Mouse (Mus musculus) embryo, embryonic 11 days (tissue): ENCODE data around the gene Rbm4b.

Source experiments
- DNase-seq: peaks from one replicate; pipeline ENCODE4 v3.0.0-alpha.2; 2015

Rbm4b gene

DNA sequence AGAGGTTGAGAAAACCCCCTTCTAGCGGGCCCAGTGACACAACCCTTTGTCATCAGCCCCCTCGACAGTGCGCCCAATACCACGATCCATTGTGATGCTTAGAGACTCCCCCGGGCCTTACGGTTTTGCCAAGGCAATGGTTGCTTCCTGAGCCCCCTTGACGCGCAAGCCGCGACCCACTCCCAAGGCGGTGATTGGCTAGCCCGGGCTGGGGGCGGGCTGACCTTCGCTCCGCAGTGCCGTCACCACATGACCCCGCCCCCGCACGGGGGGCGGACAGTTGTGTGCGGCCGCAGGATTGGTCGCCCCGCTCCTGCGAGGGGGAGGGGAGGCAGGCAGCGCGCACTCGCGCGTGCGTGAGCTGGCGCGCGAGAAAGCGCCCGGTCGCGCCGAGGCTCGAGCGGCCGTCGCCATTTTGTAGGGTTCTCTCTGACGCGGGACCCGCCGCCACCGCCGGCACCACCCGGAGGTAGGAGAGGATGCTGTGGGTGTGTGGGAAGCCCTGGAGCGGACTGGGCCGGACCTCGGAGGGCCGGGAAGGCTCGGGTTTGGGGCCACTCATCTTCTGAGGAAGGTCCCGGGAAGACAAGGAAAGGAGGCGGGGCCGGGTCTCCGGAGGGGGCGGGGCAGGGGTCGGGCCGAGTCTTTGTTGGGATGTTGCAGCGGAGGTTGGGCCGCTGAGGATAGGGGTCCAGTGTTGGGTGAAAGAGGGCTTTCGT is at the start of gene Rbm4b:
TSS of gene Rbm4b (plus strand) at position 305 of the 719 bp plus-strand sequence.
- DNase-seq, result peak; percentile 100

DNA sequence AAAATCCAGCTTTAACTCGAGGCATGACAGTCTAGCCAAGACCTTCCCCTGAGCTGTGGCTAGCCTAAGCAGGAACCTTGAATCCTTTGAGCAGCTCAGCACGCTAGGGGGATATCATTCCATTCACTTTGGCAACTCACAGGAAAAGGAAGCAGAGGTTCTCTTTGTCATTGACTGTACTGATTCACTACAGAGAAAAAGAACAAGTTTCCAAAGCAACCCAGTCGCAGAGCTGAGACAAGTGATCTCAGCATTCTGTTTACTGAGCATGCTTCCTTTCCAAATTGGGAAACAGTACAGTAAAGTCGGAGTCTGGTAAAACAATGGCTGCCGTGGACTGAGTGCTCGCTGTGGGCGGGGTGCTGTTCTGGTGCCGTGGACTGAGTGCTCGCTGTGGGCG is 47.5 kb upstream of the Rbm4b start:
- DNase-seq, result no peak

DNA sequence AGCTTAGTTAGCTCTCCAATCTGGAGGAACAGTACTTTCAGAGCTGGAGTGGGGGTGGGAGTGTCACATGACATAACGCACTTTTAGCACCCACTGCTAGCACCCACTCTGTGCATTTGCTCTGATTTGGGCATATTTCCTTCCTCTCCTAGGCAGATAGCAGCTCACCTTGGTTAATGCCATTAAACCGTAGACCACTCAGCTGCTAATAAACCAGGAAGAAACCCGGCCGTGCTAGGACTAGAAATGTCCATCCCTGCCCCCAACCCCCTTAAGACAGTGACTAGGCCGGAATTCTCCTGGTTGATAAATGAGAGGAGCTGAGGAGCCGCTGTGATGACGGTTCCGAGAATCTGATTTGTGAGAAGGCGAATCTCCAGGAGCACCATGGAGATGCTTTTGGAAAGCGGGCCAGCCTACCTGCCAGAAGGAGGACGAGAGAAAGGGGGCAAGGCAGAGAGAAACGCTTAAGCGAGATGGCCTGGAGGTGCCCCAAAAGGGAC is 45.1 kb upstream of the Rbm4b start, which contains the start of gene Sptbn2:
TSS of gene Sptbn2 (plus strand) at position 70 of the 503 bp plus-strand sequence.
- peak; percentile 45 for DNase-seq

DNA sequence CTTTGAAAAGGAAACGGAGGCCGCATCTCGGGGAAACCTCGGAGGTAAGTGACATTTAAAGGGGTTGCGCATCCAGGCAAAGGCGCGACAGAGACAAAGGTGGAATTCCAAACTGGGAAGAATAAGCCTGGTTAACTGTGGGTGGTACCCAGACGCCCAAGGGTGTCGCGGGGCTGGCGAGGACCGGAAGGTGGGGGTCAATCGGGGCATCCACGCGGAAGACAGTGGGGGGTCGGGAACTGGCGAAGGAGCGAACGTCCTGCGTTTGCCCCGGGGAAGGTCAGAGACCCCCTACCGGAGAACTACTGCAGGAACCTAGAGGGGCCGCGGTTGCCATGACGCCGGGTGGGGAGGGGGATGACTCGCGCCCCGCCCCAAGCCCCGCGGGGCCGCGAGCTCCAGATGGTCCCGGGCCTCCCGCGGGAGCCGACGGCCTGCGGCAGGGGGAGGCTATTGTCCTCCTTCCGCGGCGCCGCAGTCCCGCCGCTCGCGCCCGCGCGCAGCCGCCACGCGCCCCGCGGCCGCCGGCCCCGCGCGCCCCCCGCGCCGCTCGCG is 44.6 kb upstream of the Rbm4b start:
- DNase-seq, result peak; percentile 85

DNA sequence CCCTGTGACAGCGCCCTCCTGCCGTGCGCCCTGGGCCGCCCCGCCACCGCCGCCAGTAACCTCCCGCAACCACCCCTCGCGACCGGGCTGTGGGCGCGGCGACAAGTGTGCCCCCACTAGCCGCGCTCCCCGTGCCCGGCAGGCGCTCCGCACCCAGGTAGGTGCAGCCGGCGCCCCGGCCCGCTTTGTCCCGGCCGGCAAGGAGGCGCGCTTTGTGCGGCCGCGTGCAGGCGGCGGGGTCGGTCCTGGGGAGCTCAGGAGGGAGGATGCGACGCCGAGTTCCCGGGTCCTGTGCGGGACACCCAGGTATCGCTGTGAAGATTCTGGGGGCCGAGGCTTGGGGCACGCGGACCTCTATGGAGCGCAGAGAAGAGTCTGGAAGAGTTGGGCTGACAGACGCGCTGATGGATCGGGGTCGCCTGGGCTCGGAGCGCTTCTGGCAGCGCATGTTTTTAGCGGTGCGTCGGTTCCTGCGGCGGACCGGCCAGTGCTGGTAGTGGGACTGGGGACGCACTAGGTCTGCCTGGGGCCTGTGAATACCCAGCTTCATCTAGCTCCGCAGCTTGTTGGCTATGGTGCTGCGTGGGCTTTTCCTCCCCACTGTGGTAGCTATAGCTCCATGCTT is 44.0 kb upstream of the Rbm4b start:
- peak; percentile 68 for DNase-seq

DNA sequence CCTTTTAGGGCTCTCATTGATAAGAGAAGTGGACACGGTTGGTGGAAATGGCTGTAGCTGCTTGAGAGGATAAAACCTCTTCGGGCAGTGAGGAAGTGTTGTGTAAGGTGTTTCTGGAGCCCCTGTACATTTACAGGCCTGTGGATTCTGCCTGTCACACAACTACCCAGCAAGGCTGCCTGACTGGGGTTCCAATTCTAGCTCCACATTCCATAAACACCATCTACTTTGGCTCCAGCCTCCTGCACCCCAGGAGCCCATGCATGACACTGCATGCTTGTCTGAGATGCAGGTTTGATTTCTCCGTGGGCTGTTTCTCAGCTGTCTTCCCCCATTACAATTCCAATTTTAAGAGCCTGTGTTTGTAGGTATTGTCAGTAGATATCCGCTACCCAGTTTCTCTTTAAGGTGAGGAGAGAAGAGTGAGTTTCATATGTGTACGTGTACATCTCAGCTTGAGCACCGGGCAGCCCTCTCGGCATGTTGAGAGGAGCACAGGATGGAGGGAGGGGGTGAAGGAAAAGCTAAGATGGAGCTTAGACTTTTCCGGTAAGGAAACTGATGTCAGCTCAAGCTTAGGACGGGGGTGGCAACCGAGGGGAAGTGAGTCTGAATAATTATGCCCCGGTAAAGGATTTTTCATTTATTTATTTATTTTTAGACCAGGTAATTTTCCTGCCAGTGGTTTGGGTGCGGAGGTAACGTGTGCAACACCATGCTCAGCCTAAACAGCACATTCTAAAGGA is 43.3 kb upstream of the Rbm4b start:
- no peak for DNase-seq

DNA sequence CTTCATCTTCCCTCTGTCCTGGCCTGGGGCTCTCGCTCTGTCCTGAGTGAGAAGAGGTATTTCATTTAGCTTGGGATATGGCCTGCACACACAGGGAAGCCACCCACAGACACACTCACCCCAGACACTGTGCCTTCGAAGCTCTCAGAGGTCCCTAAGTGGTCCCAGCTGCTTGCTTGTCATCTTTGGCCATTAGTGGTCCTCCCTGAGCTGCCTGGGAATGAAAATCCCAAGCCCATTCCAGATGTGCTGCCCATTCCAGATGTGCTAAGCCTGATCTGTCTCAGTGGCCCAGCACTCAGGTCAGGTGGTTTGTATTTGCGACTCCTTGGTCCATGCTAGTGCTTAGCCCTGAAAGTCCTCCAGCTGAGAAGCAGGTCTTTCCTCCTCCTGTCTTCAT is 42.4 kb upstream of the Rbm4b start:
- DNase-seq, result peak; percentile 14

DNA sequence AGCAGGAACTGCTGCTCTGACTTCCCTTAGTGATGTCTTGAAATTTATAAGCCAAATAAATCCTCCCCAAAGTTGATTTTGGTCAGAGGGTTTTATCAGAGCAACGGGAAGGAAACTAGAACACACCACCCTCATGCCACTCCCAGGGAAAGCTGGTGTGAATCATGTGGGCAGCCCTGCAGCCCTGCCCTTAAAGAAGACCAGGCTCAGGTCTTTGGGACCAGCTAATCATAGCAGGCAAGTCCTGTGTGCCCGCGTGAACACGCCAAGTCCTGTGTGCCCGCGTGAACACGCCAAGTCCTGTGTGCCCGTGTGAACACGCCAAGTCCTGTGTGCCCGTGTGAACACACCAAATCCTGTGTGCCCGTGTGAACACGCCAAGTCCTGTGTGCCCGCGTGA is 39.5 kb upstream of the Rbm4b start:
- DNase-seq, result no peak

DNA sequence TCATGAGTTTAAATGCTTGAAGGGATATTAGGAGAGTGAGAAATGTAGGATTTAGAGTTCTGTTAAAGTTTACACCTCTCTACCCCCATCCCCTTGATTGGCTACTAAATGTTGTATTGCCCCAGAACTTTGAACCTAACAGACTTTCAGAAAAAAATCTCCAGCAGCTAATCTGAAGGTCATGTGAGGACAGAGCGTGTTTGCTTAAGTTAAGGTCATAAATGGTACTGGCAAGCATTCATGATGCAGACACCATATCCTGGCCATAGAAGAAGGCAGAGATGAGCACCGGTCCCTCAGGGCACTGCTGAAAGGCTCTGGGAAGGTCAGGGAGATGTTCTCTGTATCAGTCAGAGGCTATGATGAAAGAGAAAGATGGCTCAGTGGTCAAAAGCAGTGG is 39.0 kb upstream of the Rbm4b start:
- no peak for DNase-seq

DNA sequence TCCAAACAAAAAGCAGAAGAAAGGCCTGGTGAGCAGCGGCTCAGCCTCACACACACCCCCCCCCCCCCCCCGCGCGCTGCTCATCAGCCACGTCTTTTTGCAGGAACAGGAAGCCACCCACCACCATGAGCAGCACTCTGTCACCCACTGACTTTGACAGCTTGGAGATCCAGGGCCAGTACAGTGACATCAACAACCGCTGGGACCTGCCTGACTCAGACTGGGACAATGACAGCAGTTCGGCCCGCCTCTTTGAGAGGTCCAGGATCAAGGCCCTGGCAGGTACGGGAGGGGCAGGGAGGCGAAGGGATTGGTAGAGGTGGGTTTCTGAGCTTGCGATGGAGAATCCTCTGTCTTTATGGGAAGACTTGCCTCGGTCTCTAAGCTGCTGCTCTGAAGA is 37.6 kb upstream of the Rbm4b start:
- no peak for DNase-seq

DNA sequence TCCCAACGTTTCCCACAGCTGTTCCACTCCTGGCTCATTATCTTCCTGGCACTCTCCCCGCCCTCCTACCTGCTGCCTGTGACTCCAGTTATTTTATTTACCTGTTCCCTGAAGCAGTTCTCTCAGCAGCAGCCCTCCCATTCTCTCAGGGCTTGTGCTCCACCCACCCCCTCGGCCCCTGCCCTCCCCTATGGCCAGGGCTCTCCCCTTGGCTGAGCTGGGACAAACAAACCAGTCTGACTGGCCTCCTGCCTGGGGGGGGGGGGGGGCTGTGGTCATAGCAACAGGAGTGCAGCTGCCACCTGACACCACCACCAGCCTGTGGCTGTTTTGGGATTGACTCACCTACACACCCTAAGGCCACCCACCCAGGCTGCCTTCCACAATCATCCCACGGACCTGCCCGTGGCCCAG is 36.9 kb upstream of the Rbm4b start:
- DNase-seq, result no peak

DNA sequence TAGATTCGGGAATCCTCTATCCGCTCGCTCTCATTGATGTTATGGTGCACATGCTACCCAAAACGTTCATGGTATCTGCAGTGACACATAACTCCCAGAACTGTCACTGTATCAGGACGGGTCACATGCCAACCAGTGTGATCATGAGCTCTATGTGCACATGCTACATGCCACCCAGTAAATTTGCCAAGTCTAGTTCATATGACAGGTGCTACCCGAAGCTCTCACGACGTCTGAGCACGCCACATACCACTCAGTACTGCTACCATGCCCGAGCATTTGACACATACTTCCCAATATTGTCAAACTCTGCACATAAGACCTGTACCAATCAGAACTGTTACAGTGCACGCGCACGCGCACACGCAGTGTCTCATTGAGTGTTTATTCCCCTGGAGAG is 36.2 kb upstream of the Rbm4b start:
- no peak for DNase-seq

DNA sequence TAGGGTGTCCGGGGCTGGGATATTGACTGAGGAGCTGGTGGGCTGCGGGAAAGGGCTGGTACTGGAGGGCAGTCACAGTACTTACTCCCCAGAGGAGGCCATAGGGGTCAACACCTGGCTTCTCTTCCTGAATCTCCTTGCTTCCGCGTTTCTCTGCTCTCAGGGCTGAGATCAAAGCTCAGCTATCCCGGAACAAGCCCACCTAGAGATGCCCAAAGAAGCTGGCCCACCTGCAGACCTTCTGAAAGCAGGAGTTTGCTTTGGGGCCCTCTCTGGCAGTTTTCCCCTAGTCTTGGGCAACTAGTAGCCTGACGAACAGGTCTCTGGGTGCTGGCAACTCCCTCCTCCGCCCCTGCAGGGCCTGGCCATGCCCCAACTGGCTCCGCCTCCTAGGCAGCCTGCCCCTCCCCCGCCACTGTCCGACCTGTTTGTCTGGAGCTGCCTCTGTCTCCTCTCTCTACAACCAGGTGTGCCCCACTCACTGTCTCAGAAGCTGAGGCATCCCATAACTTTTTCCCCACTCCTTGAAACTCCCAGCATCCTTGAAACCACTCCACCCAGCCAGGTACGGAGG is 35.5 kb upstream of the Rbm4b start:
- DNase-seq, result peak; percentile 33

DNA sequence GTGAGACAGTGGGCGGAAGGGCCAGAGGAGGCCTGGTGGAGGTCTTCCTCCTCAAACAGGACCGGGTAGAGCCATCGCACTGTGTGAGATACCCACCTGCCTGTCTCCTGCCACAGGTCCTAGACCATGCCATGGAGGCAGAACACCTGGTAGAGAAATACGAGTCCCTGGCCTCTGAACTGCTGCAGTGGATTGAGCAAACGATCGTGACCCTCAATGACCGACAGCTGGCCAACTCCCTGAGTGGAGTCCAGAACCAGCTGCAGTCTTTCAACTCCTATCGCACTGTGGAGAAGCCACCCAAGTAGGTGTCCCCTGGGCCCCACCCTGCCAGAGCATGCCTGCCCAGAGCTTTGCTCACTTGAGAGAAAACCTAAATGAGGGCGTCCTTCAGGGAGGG is 27.1 kb upstream of the Rbm4b start:
- no peak for DNase-seq

DNA sequence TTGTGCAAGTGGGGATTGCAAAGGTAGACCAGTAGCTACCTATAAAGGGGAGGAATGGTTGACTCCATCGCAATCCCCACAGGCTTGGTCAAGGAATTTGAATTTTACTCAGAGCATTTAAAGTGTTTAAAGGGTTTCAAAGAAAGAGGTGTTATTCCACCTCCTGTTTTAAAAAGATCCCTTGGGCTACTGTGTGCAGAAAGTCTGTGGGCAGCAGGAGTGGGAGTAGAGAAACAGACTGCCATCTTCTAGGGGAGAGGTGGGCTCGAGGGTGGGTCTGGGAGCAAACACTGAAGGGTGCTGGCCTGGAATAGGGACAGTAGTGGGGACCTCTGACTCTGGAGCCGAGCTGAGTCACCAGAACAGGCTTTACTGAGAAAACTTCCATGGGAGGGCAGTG is 23.2 kb upstream of the Rbm4b start:
- DNase-seq, result no peak

DNA sequence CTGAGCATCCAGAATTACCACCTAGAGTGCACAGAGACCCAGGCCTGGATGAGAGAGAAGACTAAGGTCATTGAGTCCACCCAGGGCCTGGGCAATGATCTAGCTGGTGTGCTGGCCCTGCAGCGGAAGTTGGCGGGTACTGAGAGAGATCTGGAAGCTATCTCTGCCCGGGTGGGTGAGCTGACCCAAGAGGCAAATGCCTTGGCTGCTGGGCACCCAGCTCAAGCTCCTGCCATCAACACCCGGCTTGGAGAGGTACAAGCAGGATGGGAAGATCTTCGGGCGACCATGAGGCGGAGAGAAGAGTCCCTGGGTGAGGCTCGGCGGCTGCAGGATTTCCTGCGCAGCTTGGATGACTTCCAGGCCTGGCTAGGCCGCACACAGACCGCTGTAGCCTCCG is 18.4 kb upstream of the Rbm4b start:
- DNase-seq, result no peak

DNA sequence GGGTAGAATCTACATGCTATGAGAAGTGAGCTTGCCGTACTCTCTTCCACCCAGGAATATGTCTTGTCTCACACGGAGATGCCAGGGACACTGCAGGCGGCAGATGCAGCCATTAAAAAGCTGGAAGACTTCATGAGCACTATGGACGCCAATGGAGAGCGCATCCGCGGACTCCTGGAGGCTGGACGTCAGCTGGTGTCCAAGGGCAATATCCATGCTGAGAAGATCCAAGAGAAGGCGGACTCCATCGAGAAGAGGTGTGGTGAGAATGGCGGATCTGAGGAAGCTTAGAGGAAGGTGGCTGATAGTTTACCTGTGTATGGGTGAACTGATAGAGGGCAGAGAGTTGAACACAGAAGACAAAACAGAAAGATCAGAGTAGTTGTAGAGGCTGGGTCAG is 17.2 kb upstream of the Rbm4b start:
- no peak for DNase-seq

DNA sequence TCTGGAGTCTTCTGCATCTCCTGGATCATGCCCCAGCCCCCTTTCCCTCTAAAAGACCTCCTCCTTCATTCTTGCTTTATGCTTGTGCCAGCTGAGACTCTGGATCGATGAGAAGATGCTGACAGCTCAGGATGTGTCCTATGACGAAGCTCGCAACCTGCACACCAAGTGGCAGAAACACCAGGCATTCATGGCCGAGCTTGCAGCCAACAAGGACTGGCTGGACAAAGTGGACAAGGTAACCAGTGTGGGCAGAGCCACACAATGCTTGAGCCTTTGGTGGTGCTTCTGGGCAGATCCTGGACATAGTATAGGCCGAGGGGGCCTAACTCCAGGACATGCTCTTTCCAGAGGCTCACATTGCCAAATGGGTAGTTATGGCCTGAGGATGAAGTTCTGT is 16.5 kb upstream of the Rbm4b start:
- no peak for DNase-seq

DNA sequence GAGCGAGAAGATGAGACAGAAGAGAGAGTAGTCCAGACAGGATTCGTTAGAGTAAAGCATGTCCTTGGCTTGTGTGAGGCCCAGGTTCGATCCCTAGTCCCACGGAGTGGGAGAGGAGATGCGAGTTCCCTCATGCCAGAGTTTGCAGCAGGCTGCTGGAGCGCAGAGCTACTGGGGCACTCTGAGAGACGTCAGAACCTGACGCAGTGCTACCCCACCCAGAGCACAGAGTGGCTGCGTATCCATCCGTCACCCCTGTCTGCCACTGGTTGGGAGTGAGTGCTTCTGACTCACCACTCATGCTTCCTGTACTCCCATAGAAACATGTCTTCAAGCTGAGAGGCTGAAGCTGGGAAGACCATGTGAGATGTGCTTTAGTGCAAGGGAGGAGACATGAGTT is 14.8 kb upstream of the Rbm4b start:
- DNase-seq, result no peak

DNA sequence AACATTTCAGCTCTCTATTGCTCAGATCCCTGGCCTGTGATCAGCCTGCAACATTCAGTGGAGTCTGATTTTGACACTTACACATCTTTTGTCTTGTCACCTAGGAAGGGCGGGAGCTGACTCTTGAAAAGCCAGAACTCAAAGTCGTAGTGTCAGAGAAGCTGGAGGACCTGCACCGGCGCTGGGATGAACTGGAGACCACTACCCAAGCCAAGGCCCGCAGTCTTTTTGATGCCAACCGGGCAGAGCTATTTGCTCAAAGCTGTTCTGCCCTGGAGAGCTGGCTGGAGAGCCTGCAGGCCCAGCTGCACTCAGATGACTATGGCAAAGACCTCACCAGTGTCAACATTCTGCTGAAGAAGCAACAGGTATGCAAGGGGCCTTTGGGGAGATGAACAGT is 14.1 kb upstream of the Rbm4b start:
- DNase-seq, result no peak

DNA sequence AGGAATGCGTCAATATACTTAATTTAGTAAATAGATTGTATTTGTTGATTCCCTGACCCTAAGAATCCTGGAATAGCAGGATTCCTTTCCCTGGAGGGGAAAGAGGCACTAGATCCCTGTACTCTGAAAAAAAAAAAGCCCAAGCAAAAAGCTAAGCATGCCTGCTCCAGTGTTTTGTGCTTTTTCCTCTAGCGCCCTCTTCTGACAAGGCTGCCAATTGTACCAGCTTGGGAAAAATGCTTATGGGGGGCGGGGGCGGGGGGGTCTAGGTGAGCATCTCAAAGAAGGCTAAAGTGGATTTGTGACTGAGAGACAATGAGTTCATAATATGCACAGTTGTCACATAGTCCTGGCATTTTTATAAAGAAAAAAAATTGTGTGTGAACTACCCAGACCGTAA is 12.8 kb upstream of the Rbm4b start:
- DNase-seq, result peak; percentile 69

DNA sequence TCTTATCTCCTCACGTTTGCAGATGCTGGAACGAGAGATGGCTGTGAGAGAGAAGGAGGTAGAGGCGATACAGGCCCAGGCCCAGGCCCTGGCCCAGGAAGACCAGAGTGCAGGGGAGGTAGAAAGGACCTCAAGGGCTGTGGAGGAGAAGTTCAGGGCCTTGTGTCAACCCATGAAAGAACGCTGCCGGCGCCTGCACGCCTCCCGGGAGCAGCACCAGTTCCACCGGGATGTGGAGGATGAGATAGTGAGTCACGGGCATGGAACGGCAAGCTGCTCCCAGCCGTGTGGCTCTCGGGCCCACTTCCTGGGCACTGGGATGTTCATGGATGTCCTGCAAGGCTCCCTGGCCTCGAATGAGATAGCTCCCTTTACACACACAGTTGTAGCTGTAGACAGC is 12.3 kb upstream of the Rbm4b start:
- DNase-seq, result no peak

DNA sequence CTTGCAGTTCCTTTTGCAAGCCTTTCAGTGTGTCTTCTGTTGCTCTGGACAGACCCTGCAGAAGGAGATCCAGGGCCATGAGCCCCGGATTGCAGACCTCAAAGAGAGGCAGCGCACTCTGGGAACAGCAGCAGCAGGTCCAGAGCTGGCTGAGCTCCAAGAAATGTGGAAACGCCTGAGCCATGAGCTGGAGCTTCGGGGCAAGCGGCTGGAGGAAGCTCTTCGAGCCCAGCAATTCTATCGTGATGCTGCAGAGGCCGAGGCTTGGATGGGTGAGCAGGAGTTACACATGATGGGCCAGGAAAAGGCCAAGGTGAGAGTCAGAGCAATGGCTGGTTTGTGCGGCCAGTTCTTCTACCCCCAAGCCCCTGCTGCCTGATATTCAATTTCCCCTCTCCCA is 11.2 kb upstream of the Rbm4b start:
- DNase-seq, result no peak
